Mouse (Mus musculus) gastrocnemius, postnatal 36 days (tissue): Measurements from ENCODE around the gene Cdc42ep3. TPM values are rescaled to one million over a fixed set of nuclear protein-coding genes. Genes with fewer than 3 reads are reported as not detected.

Experiments used
- DNase-seq, 2 experiments: peaks; one replicate each; pipeline ENCODE4 v3.0.0; 2022
- intact Hi-C: fragments of 180-260 bp; cut with DNase I; formaldehyde crosslinking; loops from one replicate; pipeline ENCODE4 v1.15.1; 2025
- long read RNA-seq, 2 experiments: library from polyadenylated mRNA; stranded (forward); transcript quantifications; one replicate each; pipeline ENCODE4 v2.0.0; 2021
- total RNA-seq, 2 experiments: library from RNA; stranded (reverse); gene quantifications; 2 replicates each; pipeline ENCODE4 v1.2.3; 2021

The Cdc42ep3 gene
- total RNA-seq: 10 to 100 TPM; 30.6 to 45.2 TPM
- long read RNA-seq, experiment 1, transcript Cdc42ep3-201 (2 exons, 2,265 nt): major isoform, 24 of 33 reads
- long read RNA-seq, experiment 1, partial matches to known transcripts: 0 of 33 reads
- long read RNA-seq, experiment 1, other reads (novel, unspliced or antisense): 9 of 33 reads
- long read RNA-seq, experiment 2, transcript Cdc42ep3-201 (2 exons, 2,265 nt): major isoform, 59 of 65 reads
- long read RNA-seq, experiment 2, partial matches to known transcripts: 0 of 65 reads
- long read RNA-seq, experiment 2, other reads (novel, unspliced or antisense): 6 of 65 reads

- intact Hi-C loops: loop anchor here (10.0 kb wide), 1 partner anchor 660 kb away; no protein-coding TSS in a partner anchor
- DNase-seq: peak; percentile 67 to 73
Observed at GRCm38 (mm10) chr17:79354444-79355270, at the start of gene Cdc42ep3. Gene Cdc42ep3 (minus strand): TSS chr17:79355091.

DNA sequence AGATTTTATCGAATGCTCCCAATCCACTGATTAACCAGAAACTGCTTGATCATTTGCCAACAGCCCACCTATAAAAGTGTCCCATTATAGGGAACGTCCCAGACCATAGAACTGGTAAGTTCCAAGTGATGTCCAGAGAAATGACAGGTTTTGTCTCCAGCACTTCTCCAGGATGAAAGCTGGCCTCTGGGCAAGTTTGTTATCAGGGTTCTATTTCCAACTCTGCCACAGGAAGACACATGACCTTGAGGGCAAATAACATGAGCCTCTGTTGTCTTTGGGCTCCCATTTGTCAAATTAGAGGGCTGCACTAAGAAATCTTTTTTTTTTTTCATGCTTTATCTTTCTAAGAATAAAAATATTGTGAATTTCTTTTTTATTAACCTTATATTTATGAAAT, 45.5 kb upstream of the Cdc42ep3 start:
- DNase-seq: no peak
- intact Hi-C loops: no loop called here

GRCm38 (mm10) chr17:79398416-79398815, 43.5 kb upstream of the Cdc42ep3 start:
- intact Hi-C loops: no loop called here
- no peak for DNase-seq

- DNase-seq: no peak
- intact Hi-C loops: no loop called here
Observed at GRCm38 (mm10) chr17:79394799-79395198, 39.9 kb upstream of the Cdc42ep3 start.

- intact Hi-C loops: no loop called here
- no peak for DNase-seq
Observed at GRCm38 (mm10) chr17:79393886-79394285, 39.0 kb upstream of the Cdc42ep3 start.

- DNase-seq: no peak
- intact Hi-C loops: no loop called here
Observed at GRCm38 (mm10) chr17:79387465-79388066, 32.7 kb upstream of the Cdc42ep3 start.

GRCm38 (mm10) chr17:79381485-79381884, 26.6 kb upstream of the Cdc42ep3 start:
- intact Hi-C loops: no loop called here
- DNase-seq: no peak

- intact Hi-C loops: no loop called here
- no peak for DNase-seq
Observed at GRCm38 (mm10) chr17:79379191-79379590, 24.3 kb upstream of the Cdc42ep3 start.

DNA sequence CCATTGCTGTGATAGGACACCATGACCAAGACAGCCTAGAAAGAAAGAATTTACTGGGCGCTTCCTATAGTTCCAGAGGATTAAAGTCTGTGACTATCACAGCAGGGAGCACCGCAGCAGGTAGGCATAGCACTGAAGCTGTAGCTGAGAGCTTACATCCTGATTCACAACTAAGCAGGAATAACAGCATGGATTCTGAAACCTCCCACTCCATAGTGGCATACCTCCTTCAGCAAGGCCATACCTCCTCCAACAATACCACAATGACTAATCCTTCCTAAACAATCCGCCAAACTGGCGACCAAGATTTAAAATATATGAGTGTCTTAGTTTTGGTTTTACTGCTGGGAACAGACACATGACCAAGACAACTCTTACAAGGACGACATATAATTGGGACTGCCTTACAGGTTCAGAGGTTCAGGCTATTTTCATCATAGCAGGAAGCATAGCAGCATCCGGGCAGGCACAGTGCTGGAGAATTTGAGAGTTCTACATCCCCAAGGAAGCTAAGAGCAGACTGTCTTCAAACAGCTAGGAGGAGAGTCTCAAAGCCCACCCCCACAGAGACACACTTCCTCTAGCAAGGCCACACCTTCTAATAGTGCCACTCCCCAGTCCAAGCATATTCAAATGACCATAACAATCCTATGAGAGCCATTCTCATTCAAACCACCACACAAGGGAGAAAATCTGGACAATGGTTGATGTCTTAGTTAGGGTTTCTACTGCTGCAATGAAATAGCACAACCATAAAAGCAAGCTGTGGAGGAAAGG, 21.7 kb upstream of the Cdc42ep3 start:
- intact Hi-C loops: no loop called here

GRCm38 (mm10) chr17:79372973-79373372, 18.1 kb upstream of the Cdc42ep3 start:
- DNase-seq: no peak
- intact Hi-C loops: no loop called here

More for the DNA sequence above, 21.7 kb upstream of the Cdc42ep3 start:
- DNase-seq: no peak

GRCm38 (mm10) chr17:79364749-79365450, 10.0 kb upstream of the Cdc42ep3 start:
- intact Hi-C loops: no loop called here
- DNase-seq: no peak

DNA sequence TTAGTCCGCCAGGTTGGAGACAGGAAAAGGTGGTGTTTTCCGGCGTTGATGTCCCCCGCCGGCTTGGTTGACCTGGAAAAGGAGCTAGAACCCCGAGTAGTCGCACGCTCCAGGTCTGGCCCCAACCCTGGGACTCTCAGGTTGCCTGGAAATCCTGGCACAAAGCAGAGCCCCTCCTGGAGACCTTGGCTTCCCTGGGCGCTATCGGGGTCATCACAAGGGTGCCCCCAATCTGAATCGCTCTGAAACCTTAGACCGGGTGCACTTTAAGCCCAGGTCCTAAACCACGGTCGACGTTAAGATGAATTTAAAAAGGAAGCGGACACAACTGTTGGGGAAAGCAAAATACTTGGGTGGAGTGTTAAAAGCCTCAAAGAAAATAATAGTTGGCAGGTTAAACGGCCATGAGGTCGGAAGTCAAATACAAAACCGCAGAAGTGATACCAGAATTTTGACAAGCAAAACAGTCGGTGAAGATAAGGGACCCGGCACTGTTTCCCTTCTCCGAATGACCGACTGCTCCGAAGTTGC, 1.2 kb upstream of the Cdc42ep3 start:
- intact Hi-C loops: loop anchor here (10.0 kb wide), 1 partner anchor 659 kb away; no protein-coding TSS in a partner anchor
- no peak for DNase-seq

DNA sequence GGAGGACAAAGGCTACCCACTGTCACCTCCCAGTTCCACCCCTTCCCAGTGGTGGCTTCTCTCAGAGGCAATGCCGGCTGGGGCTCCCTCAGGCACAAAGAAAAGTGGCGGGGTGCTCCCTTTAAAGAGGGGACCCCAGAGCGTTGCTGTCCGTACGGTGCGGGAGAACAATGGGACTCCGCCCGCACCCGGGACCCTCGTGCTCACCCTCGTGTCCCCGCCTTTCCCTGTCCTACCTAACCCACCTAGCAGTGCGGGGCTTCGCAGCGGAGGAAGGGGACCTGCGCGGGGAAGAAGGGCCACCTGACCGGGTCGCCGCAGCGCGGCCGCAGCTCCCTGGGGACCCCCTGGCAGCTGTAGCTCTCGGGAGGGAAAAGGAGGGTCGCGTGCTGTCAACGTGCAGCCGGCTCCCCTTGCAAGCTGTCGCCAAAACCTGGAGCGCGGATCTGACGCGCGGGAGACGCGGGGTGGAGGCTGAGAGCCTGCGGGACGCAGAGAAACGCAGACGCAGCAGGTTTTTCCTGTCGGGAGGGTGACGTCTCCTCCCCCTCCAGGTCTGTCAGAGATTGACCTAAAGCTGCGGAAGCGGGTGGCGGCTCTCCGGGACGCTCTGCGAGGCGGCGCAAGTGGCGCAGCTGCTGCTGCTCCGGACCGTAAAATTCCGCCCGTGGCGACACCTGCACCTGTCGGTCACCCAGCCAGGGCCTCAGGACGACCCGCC, 540 bp upstream of the Cdc42ep3 start:
- peak; percentile 62 to 73 for DNase-seq
- intact Hi-C loops: loop anchor here (10.0 kb wide), 1 partner anchor 659 kb away; no protein-coding TSS in a partner anchor

- intact Hi-C loops: loop anchor here (10.0 kb wide), 1 partner anchor 661 kb away; no protein-coding TSS in a partner anchor
- no peak for DNase-seq
Observed at GRCm38 (mm10) chr17:79354174-79354443, 782 bp downstream of the Cdc42ep3 start.

- DNase-seq: peak in 1 of 2 experiments; percentile 18
- intact Hi-C loops: loop anchor here (10.0 kb wide), 1 partner anchor 661 kb away; no protein-coding TSS in a partner anchor
Observed at GRCm38 (mm10) chr17:79353446-79354173, 1.3 kb downstream of the Cdc42ep3 start.

GRCm38 (mm10) chr17:79350751-79351191, 4.1 kb downstream of the Cdc42ep3 start:
- no peak for DNase-seq
- intact Hi-C loops: loop anchor here (10.0 kb wide), 1 partner anchor 664 kb away; no protein-coding TSS in a partner anchor

- intact Hi-C loops: no loop called here
- no peak for DNase-seq
Observed at GRCm38 (mm10) chr17:79349371-79349770, 5.5 kb downstream of the Cdc42ep3 start.
